Mouse (Mus musculus) bone marrow macrophage, adult 2 months (primary cell): ENCODE data around the gene Gse1.

ENCODE experiments used
- CTCF ChIP-seq: IDR thresholded peaks from 2 replicates; pipeline ENCODE4 v1.5.1; 2012; ENCODE audit warnings: low read depth, mild to moderate bottlenecking, low read length, moderate library complexity
- POLR2A ChIP-seq: IDR thresholded peaks from 2 replicates; pipeline ENCODE4 v1.6.1; 2012; ENCODE audit warnings: mild to moderate bottlenecking, low read depth, low read length, borderline replicate concordance

- TF ChIP-seq POLR2A (no peak), CTCF (no peak)
These were observed 346.7 kb downstream of the Gse1 start for GRCm38 (mm10) chr8:120574941-120575340.
